Mouse (Mus musculus) lung, postnatal 0 days (tissue): ENCODE results near the gene Mpzl2.

ENCODE experiments used
- CTCF ChIP-seq: IDR thresholded peaks from 2 replicates; pipeline ENCODE4 v1.5.1; 2016; ENCODE audit warnings: antibody characterized with exemption, mild to moderate bottlenecking
- EP300 ChIP-seq: IDR thresholded peaks from 2 replicates; pipeline ENCODE4 v1.6.1; 2016; ENCODE audit warnings: antibody characterized with exemption, mild to moderate bottlenecking, control low read depth

- no peak for TF ChIP-seq CTCF
- TF ChIP-seq EP300 = no peak
These were observed 23.8 kb upstream of the Mpzl2 start for GRCm38 (mm10) chr9:45015841-45016240.
